Mouse (Mus musculus) megakaryocyte, embryonic 14.5 days (primary cell): ENCODE data around the gene Dpep3.

Experiments
- FLI1 ChIP-seq: IDR thresholded peaks from 2 replicates; pipeline ENCODE4 v1.6.1; 2012; ENCODE audit warnings: low read length, inconsistent platforms, mixed read lengths
- GATA1 ChIP-seq: IDR thresholded peaks from 3 replicates; pipeline ENCODE4 v1.6.1; 2012; ENCODE audit warnings: mixed read lengths, low read length, inconsistent platforms, borderline replicate concordance

DNA sequence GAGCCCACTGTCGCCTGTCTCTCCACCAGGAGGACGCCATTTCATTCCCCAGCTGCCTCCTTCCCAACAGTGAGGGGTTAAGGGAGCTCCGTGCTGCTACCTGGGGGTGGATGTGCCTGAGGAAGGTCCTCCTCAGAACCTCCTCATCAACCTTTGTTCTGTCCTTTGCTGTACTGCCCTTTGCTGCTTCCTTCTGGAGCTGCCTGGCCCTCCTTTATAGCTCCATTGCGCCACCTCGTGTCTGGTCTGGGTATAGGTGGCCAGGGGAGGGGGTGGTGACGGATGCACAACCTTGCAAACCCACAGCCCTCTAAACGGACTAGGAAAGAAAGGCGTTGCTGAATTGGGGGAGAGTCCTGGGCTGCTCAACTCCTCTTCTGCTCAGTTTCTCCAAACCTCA is 48.6 kb downstream of the Dpep3 start:
- TF ChIP-seq GATA1 (no peak), FLI1 (no peak)
